Mouse (Mus musculus): Measurements from ENCODE around the gene Man1a.

DNA sequence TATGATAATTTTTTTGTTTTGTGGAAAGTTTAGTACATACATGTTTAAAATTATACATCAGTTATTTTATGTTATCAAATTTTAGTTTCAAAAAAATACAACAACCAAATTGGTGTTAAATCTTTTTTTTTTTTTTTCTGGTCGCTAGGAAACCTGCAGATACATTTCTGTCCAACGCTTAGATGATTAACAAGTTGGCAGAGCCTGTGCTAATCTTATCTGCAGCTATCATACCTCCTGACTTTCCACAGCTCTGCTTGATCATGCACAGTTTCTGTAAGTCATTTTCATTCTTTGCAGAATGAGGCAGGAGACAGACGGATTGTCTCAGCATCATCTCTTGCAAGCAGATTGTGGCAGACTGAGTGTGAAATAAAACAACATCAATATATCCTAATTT lies 69.5 kb downstream of the Man1a start:
- TF ChIP-seq CTCF (IDR thresholded peaks at IDR 0.05; ENCODE audit: borderline replicate concordance, insufficient read depth, low read depth, low read length) (no peak), POLR2A (IDR thresholded peaks at IDR 0.05; ENCODE audit: borderline replicate concordance, insufficient read depth, low read length) (no peak)

Data from cerebellum, adult 2 months (tissue).